9 mouse cellular contexts compared by ENCODE assay signal in genomic region chr11:79141235-79142109, GRCm38 (mm10). TPM values are rescaled to one million over a fixed set of nuclear protein-coding genes. Genes with fewer than 3 reads are reported as not detected.
DNase-seq lines count a peak whose midpoint lies in the region; ATAC-seq and TF ChIP-seq lines count a peak whose summit lies in the region.
"Had no signal": no experiment of that assay in that cellular context is flagged by ENCODE, and none has a peak within 500 bp of the region (broad histone marks: within the 10 kb centered on the region; RNA-seq: fewer than 3 reads in every experiment).

No protein-coding gene starts in this region.

- H3K36me3 ChIP-seq in lung, embryonic 14.5 days (ENCODE audit: insufficient read depth) = no peaks in the 10 kb centered on the region
- no peaks in the 10 kb centered on the region for H3K36me3 ChIP-seq in intestine, embryonic 16.5 days (ENCODE audit: control insufficient read depth, insufficient read depth, low read length)
- H3K36me3 ChIP-seq in small intestine, adult 2 months (ENCODE audit: control insufficient read depth, insufficient read depth, low read length) = peaks cover 16% of the 10 kb centered on the region

- ATAC-seq in lung, embryonic 14.5 days (ENCODE audit: insufficient read depth) = no peak
- no peak; the same call in 1 of the 2 replicates for ATAC-seq in intestine, embryonic 16.5 days

- 26% methylated on average over 11 of the region's 11 CpGs for WGBS in lung, embryonic 14.5 days
- WGBS in intestine, embryonic 16.5 days = 32% methylated on average over 11 of the region's 11 CpGs
- WGBS in small intestine, adult 2 months = 28% methylated on average over 11 of the region's 11 CpGs

- TF ChIP-seq CTCF in lung, embryonic 14.5 days (IDR thresholded peaks at IDR 0.05; ENCODE audit: low read depth) = peak; percentile 21; the same call in 1 of the 2 replicates
- TF ChIP-seq CTCF in small intestine, adult 2 months (IDR thresholded peaks at IDR 0.05; ENCODE audit: extremely low read depth, insufficient read length, insufficient replicate concordance, low read depth, low read length) = no peak

- H3K9me3 ChIP-seq in lung, embryonic 14.5 days (ENCODE audit: low read depth, low read length) = no peaks in the 10 kb centered on the region
- no peaks in the 10 kb centered on the region for H3K9me3 ChIP-seq in intestine, embryonic 16.5 days (ENCODE audit: control insufficient read depth, low read length)

- DNase-seq in lung, embryonic 14.5 days = peak; percentile 34
- DNase-seq in lung, postnatal 10 days = no peak
- DNase-seq in embryo, embryonic 11 days = peak; percentile 18
- no peak for DNase-seq in right cerebral cortex, adult 2 months (ENCODE audit: low spot score in 2 of 2)
- DNase-seq in frontal cortex, postnatal 14 days (ENCODE audit: low spot score in 2 of 2) = no peak
- DNase-seq: kidney, adult 9 months; right cerebral cortex, postnatal 25 days had no signal

- H3K9ac ChIP-seq in lung, embryonic 14.5 days = no peak overlapping the region
- H3K9ac ChIP-seq in intestine, embryonic 16.5 days (ENCODE audit: low read depth, low read length) = 0 out of 2 replicates have a peak overlapping the region, but pooled peaks have one; percentile 8

- no peak overlapping the region for H3K4me3 ChIP-seq in lung, embryonic 14.5 days (ENCODE audit: low read depth, low read length)
- H3K4me3 ChIP-seq in intestine, embryonic 16.5 days (ENCODE audit: low read length) = no peak overlapping the region
- H3K4me3 ChIP-seq in small intestine, adult 2 months (ENCODE audit: low read depth, low read length) = peak overlapping the region; percentile 19

- H3K27ac ChIP-seq in lung, embryonic 14.5 days (ENCODE audit: low read depth) = peak overlapping the region; percentile 36; the same call in 1 of the 2 replicates
- peak overlapping the region; percentile 45 for H3K27ac ChIP-seq in intestine, embryonic 16.5 days (ENCODE audit: low read length)
- peak overlapping the region; percentile 64 for H3K27ac ChIP-seq in small intestine, adult 2 months (ENCODE audit: insufficient read depth, low read depth, low read length)

- no peak for TF ChIP-seq POLR2A in small intestine, adult 2 months (IDR thresholded peaks at IDR 0.05; ENCODE audit: low read depth, low read length)

- H3K4me2 ChIP-seq in lung, embryonic 14.5 days = peak overlapping the region; percentile 7; the same call in 1 of the 2 replicates
- H3K4me2 ChIP-seq in intestine, embryonic 16.5 days (ENCODE audit: low read depth, low read length) = no peak overlapping the region

- peaks cover 33% of the 10 kb centered on the region for H3K4me1 ChIP-seq in lung, embryonic 14.5 days (ENCODE audit: insufficient read depth)
- peaks cover 45% of the 10 kb centered on the region for H3K4me1 ChIP-seq in intestine, embryonic 16.5 days (ENCODE audit: control insufficient read depth, insufficient read depth, low read length)
- peaks cover 38% of the 10 kb centered on the region for H3K4me1 ChIP-seq in small intestine, adult 2 months (ENCODE audit: control insufficient read depth, insufficient read depth, insufficient read length, low read length)

- H3K27me3 ChIP-seq in lung, embryonic 14.5 days (ENCODE audit: insufficient read depth, low read length) = no peaks in the 10 kb centered on the region
- H3K27me3 ChIP-seq in intestine, embryonic 16.5 days (replicated peaks; ENCODE audit: control insufficient read depth, insufficient read depth, low read length) = no peaks in the 10 kb centered on the region
- no peaks in the 10 kb centered on the region for H3K27me3 ChIP-seq in small intestine, adult 2 months (ENCODE audit: control insufficient read depth, insufficient read depth, low read length)

RNA-seq across cellular contexts. Expression of gene Ksr1, which starts 4.7 kb away (rescaled TPM):
- polyA plus RNA-seq in lung, embryonic 14.5 days (2014; fragmentation: Nextera tagmentation; extraction: Ambion mirVana) = 4.0 and 5.1 TPM in 2 replicates
- polyA plus RNA-seq in intestine, embryonic 16.5 days (2015; fragmentation: Nextera tagmentation; extraction: Ambion mirVana) = 4.1 and 4.6 TPM in 2 replicates
- 43.9 and 106 TPM in 2 replicates for polyA plus RNA-seq in small intestine, adult 2 months (2012; rRNA removed)

Comparison
In these comparisons a context has a peak if more than half of its experiments do, and no peak if none do; other contexts are left out.
1. DNase-seq: peak in lung, embryonic 14.5 days (single experiment) and embryo, embryonic 11 days (single experiment); none in lung, postnatal 10 days (single experiment), right cerebral cortex, adult 2 months (0 of 2) and frontal cortex, postnatal 14 days (0 of 2).
2. Peak in every context shown above with its lines, with median percentiles within 50 percentile points of each other: H3K27ac ChIP-seq.